Mouse (Mus musculus) spleen, postnatal 36 days (tissue): Measurements from ENCODE around the gene Lbhd1.

Source experiments
- DNase-seq, 2 experiments: peaks; one replicate each; pipeline ENCODE4 v3.0.0; 2022; ENCODE audit warnings: low spot score in 2 of 2, mixed read lengths in 1 of 2

The Lbhd1 gene

DNA sequence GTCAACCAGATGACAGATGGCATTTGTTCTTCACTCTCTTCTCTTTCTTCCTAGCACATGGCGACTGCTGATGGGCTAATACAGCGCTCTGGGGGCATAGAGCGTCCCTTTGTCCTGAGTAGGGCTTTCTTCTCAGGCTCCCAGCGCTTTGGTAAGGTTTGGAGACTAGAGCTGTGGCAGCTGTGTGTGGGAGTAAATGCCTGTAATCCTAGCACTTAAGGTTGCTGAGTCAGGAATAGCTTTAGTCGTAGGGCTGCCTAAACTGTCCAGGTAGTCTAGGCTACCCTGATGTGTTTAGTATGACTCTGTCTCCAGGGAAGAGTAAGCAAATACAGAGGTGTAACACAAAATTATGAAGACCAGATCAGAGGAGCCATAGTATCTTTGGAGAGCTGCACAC, 28.3 kb downstream of the Lbhd1 start:
- no peak for DNase-seq

- no peak for DNase-seq
Observed at GRCm38 (mm10) chr19:8914212-8914611, 30.7 kb downstream of the Lbhd1 start.

DNA sequence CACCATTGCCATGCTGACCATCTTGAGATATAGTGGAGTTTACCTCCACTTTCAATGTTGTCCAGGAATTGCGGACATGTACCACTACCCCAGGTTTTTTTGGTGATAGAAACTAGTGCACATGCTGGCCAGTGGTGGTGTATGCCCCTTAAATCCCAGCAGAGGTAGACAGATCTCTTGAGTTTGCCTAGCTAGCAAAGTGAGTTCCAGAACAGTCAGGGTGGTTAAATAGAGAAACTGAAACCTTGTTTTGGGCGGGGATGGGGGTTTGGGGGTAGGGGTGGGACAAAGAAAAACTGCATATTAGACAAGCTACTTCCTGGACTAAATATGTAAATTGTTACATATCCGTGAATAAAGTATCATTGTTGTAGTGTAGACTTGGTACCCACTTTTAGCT, 35.5 kb downstream of the Lbhd1 start:
- no peak for DNase-seq

DNA sequence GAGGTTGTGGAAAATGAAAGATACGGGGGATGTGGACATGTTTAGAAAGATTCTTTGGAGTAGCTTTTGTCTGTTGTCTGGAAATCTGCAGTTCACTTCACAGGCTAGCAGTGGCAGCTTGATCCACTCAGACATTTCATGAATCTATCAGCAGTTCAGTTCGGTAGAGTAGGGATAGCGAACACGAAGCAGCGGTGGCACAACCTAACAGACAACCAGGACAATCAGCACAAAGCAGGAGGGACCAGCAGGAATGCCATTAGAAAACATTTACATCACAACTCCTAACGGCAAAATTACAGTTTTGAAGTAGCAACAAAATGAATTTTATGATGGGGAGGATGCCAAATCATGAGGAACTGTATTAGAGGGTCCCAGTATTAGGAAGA, 36.1 kb downstream of the Lbhd1 start:
- no peak for DNase-seq

GRCm38 (mm10) chr19:8920073-8920736, 36.7 kb downstream of the Lbhd1 start, which contains the start of gene B3gat3:
TSS of gene B3gat3 (plus strand) at chr19:8920374.
- DNase-seq, result peak; percentile 87 to 90

GRCm38 (mm10) chr19:8920836-8921291, 37.3 kb downstream of the Lbhd1 start:
- no peak for DNase-seq

GRCm38 (mm10) chr19:8921741-8922140, 38.2 kb downstream of the Lbhd1 start:
- DNase-seq, result no peak

DNA sequence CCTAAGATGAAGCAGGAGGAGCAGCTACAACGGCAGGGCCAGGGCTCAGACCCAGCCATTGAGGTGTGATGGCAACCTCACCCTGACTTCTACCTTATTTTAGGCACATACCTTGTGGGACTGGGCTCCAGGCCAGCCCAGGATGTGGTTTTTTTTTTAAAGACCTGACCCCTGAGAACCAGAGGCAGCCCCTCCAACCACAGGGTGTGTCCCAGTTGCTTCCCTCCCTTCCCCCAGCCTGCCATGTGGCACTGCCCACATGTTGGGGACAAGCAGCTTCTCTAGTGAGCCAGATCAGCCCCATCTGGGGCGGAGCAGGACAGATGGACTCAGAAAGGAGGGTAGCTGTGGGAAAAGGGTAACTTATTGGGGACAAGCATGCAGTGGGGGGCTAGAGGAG, 43.2 kb downstream of the Lbhd1 start:
- peak; percentile 57 to 63 for DNase-seq

GRCm38 (mm10) chr19:8927891-8928525, 44.5 kb downstream of the Lbhd1 start:
- DNase-seq, result no peak

- DNase-seq, result peak in 1 of 2 experiments; percentile 25
Observed at GRCm38 (mm10) chr19:8928689-8929223, 45.2 kb downstream of the Lbhd1 start.

GRCm38 (mm10) chr19:8929224-8930088, 45.9 kb downstream of the Lbhd1 start, which contains the start of the genes Rom1 and Eml3:
TSS of gene Rom1 (minus strand) at chr19:8929356.
TSS of gene Eml3 (plus strand) at chr19:8929552.
- DNase-seq, result peak; percentile 90 to 94

- no peak for DNase-seq
Observed at GRCm38 (mm10) chr19:8930117-8930516, 46.6 kb downstream of the Lbhd1 start.

DNA sequence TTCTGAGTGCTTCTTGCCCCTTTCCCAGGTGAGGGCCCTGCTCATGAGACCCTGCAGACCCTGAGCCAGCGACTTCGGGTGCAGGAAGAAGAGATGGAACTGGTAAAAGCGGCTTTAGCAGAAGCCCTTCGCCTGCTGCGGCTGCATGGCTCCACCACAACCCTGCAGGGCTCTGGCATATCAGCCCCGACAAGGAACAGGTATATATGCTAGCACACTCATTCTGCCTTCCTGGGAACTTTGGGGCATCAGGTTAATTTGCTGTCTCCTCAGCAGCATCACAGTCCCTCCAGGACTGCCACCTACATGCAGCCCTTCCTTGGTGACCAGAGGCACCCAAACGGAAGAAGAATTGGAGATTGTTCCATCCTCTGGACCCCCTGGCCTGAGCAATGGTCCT, 47.2 kb downstream of the Lbhd1 start:
- DNase-seq, result no peak

- DNase-seq, result no peak
Observed at GRCm38 (mm10) chr19:8936736-8937135, 53.2 kb downstream of the Lbhd1 start.

DNA sequence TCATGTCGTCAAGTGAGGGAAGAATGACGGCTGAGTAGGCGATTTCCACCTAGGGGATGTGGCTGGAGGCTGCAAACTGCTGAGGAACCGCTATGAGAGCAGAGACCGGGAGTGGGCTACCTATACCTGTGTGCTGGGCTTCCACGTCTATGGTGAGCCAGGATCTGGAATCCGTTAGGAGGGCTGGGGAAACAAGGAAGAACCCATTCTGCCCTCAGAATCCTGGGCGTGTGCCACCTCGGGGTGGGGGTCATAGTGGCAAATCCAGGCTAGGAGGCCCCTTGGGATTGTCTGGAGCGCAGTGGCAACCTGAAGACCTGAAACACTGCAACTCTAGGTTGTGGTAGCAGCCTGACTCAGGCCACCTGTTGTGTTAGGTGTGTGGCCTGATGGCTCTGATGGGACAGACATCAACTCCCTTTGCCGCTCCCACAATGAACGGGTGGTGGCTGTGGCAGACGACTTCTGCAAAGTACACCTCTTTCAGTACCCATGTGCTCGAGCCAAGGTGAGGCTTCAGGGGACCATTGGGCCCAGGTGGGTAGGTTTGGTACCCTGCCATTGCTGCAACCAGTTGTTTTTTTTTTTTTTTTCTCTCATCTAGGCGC, 57.1 kb downstream of the Lbhd1 start:
- no peak for DNase-seq

DNA sequence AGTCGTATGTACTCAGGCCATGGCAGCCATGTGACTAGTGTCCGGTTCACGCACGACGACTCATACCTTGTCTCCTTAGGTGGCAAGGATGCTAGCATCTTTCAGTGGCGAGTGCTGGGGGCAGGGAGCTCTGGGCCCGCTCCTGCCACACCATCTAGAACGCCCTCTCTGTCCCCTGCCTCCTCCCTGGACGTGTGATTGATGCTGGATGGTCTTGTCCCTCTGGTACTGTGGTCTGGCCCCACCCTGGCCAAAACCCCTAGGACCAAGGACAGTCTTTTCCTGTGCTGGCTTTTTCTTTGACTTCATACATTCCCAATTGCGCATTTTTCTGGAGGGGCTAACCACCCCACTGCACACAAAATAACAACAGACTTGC, 57.6 kb downstream of the Lbhd1 start:
- DNase-seq, result no peak

- peak; percentile 97 for DNase-seq
Observed at GRCm38 (mm10) chr19:8941515-8942217, 58.1 kb downstream of the Lbhd1 start, which contains the start of gene Mta2. TSS of gene Mta2 (plus strand) at chr19:8941875.
